Mouse (Mus musculus) retina, postnatal 1 day (tissue): ENCODE data around the gene Fndc7.
"Not testable (repeated sequence)": the region's sequence is repeated elsewhere in the genome, so short reads cannot be mapped to it uniquely, and the experiment has no call there.

Experiments used
- DNase-seq: peaks from one replicate; pipeline ENCODE4 v3.0.0-alpha.2; 2012

Fndc7 gene

DNA sequence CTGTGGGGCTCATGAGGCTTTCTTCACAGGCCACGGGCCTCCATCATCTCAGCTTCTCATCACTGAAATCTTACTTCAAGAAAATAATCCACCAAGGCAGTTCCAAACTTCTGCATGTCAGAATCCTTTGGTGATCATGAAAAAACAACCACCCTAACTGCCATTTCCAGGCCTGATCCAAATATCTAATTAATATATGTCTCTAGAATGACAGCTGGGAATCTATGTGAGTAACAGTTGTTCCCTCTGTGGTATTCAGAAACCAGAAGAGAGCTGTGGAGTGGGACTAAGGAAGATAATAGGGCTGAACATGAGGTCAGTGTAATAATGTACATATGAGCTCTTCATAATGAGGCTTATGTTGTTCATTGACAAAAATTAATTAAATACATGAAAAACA is 36.5 kb downstream of the Fndc7 start:
- no peak for DNase-seq

DNA sequence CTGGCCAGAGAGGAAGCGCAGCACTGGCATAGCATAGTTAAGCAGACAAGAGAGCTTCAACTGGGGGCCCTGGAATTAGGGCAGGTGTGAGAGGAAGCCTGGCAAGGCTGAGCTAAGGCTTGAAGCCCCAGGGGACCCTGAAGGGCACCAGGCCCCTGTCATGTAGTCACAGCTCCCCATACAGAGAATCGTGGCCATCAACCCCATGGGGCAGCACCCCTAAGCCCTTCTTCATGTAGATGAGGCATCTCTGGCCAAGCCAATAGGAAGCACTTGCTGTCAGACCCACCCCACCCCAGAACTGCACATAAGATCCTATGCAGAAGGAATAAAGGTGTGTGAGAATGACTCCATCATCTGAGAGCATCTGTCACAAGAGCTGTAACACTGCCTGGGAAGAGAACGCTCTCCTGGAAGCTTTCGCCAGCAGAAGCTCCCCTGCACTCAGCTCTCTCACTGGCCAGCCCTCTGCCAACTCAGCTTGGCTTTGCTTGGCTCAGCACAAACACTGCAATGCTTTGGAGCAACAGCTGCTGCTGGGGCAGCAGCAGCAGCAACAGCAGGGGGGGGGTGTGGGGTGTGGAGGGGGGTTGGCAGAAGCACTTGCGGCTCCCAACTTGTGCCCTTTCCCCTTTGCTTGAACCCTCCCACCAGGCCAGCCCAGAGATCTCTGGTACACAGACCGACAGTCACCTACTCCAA is 37.7 kb downstream of the Fndc7 start:
- peak; percentile 24 for DNase-seq

DNA sequence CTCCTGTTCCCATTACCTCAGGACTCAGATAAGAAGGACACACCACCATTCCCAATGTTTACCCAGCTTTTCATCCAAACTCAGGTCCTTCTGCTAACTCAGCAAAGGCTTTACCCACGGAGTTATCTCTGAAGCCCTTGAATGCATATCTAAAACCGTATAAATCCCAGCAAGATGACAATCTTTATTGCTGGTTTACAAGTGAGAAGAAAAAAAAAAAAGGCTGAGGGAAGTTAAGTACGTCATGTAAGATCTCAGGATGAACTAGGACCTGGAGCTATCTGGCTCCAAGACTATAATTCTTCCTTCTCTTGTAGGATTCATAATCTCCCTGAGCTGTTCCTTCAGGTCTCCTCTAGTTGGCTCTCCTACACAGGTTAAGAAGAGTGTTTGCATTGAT is 38.3 kb downstream of the Fndc7 start:
- DNase-seq: no peak

DNA sequence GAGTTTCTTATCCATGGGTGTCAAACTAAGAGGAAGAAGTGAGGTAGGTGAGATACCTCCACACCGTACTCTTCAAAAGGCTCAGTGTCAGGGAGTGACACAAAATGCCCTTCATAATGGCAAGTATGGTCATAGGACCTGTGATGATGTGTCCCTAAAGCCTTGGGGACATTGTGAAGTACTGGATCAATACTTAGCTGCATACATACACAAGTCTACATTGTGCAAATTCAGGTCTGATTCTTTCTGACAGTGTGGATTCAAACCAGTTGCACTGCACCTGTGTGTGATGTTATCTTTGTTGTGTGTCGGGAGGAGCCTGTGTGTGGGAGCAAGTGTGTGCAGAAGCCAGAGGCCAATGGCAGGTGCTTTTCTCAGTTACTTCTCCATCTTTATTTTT is 38.7 kb downstream of the Fndc7 start:
- no peak for DNase-seq

DNA sequence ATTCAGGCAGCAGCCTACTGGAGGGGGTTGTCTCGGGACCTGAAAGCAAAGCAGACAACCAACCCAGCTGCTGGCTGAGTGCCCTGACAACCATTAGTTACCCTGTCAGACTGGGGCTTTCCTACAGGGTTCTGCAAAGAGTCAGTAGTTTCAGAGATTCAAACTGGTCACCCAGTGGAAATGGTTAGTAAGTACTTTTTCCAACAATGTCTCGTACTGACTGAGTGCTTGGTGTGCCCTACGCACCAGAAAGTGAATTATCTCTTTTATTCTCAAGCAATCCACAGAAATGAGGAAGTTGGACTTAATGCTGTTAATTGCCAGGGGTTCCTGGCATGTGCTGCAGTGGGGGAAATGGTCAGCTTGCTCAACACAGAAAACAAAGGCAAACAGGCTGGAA is 39.3 kb downstream of the Fndc7 start:
- DNase-seq: no peak

DNA sequence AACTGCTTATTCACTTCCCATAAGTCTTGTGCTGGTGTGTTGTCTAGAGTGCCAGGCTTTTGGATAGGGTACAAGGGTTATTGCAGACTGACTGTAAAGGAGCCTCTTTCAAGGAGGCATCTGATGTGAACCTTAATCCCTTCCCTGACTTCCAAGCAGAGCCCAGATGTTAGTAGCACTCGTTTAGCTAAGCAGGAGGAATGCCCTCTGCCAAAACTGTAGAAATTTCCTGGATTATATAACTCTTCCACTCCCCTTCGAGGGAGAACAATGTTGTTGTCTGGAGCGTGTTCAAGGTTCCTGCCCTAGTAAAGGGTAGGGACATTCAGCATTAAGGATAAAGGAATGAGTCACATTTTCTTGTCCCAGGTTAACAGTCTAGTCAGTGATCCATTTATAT is 43.2 kb downstream of the Fndc7 start:
- no peak for DNase-seq

DNA sequence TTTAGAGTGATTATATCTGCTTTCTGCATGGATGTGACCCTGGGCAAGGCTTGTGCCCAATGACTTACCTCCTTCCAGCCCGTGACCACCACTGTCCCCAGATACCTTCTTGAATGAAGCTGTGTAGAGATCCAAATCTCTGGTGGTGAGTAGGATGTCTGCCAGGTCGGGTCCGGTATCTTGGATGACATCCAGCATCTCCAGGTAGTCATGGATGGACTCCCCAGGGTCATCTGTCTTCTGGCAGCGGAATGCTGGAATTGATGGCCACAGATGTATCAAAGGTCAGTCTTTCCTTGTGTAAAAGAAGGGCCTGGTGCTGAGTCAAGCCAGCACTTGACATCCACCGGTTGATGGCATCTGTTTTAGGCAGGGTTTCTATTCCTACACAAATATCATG is 45.3 kb downstream of the Fndc7 start:
- DNase-seq: no peak

DNA sequence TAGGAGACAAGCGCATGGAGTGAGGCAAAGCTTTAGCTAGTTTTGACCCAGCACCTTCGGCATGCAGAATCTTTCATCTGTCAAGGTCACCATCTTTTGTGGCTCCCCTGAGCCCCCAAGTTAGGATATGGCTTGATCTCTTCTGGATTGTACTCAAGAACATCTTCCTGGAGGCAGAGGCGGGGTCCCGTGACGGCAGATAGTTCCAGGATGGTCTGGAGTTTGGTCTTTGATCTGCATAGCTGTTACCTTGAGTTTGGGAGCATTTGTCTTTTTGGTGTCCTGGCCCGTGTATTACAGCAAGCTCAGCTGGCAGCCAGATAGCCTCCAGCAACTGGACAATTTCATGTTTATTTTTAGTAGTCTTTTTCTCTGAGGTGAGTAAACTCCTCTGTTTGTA is 45.8 kb downstream of the Fndc7 start:
- no peak for DNase-seq

DNA sequence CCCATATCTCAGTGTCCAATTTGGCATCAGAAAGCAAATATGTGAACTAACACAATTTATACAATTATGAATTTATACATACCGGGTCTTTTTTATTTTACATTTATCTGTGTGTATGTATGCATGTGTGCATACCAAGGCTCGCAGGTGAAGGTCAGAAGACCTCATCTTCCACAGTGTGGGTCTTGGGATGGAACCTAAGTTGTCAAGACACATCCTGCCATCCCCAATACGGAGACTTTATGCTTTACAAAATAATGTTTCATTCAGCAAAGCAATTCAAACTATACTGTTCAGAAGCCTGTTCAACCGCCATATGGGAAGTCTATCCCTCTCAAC is 49.1 kb downstream of the Fndc7 start:
- no peak for DNase-seq

DNA sequence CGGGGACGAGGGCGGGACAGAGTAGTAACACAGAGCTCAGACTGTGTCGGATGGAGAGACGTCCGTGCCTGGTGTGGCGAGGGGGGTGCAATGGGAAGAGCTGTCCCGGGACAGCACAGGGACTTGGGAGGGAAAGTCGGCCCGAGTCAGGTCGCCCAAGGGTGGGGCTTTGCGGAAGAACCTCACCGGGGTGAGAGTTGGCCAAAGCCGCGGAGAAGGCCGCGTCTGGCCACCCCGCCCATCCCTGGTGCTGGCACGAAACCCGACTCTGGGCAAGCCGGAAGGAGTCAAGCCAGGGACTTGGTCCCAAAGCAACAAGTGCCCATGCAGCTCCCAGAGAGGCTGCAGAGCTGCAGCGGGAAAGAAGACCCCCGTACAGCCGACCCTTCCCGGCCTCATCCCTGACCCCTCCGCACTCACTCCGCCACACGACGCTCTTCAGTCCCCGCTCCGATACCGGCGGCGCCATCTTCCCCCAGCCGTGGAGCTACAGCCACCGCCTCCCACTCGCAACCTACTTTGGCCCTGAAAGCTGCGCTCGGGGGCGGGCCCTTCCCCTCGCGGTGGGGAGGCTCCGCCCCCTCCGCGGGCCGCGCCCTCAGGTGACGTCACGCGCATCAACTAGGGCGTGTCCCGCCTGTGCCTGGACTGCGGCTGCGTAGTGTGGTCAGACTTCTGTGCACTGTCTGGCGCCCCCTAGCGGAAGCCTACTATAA is 49.6 kb downstream of the Fndc7 start, which contains the start of gene Stxbp3:
Stxbp3 (minus strand) TSS at position 527 of the 716 bp plus-strand sequence.
- peak; percentile 97 for DNase-seq

DNA sequence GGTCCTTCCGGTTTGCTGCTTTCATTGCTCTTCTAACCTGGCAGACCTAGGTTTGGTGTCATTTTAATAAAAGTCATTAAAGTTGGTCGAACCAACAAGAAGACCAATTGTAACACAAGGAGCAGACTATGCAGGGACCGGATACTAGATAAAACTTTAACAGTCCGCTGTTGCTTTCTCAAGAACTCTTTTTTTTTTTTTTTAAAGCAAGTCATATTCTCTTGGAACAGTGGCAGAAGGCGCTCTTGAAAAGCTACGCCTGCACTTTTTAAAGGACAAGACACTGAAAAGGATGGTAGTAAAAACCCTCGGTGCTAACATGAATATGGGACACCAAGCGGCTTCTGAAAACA is 50.2 kb downstream of the Fndc7 start:
- DNase-seq: no peak

DNA sequence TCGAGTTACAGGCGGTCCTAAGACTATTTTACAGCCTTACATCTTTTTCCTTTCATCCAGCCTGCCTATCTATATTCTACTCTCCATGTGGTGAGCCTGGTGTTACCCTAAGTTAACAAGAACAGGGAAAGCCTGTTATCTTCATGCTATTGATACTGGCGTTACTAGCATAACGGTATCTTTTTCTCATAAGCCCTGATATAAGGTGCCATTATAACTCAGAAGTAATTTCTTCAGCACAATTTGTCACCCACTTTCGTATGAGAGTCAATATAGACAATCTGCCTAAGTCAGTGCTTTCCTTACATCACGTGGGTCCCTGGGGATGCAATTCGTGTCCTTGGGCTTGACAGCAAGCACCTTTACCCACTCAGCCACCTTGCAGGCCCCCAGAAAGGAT is 50.8 kb downstream of the Fndc7 start:
- DNase-seq: no peak

DNA sequence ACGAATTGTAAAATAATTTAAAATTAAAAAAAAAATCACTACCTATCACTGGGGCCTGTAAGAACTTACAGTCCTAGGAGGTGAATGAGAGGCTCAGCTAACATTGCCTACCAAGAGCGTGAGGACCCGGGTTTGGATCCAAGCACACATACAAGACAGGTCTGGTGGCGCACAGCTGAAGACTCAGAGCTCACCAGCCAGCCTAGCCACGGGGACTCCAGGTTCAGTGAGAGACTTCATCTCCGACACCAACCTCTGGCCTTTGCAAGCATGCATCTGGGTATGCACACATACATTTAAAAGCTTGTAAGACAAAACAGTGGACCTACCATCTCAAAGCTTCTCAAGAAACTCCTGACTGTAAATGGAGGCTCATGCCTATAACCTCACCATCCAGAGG is 52.9 kb downstream of the Fndc7 start:
- no peak for DNase-seq

DNA sequence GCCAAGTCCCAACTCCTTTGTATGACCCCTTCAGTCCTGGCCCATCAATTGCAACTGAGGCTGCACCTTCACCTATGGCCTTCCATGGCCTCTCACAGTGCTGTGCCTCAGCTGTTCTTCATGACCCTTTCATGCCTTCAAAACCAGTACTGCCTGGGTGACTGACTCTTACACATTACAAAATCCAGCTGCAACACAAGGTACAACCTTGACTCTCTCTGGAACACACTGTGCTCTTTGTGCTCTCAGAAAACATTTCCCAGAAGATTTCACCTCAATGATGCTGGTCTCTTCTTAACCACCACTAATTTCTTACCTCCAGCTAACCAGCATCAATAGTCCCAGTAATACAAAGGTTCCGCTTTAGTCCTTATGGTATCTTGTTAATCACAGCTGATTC is 56.1 kb downstream of the Fndc7 start:
- not testable (repeated sequence) for DNase-seq

DNA sequence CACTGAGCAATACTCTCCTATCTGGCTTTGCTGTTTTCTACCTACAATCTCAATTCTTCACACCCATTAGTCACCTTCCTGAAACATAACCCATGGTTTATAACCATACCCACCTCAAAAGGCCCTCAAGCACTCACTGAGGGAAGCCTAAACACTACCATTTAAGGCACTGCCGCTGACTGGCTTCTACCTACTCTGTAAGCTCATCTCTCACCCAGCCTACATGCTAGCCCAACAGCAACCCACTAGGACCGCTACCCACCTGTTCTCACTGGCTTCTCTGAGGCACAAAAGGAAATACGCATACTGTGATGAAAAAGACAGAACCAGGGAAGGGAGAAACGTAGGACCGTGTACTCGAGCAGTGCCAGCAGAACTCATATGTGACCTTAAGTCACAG is 58.1 kb downstream of the Fndc7 start:
- DNase-seq: no peak

DNA sequence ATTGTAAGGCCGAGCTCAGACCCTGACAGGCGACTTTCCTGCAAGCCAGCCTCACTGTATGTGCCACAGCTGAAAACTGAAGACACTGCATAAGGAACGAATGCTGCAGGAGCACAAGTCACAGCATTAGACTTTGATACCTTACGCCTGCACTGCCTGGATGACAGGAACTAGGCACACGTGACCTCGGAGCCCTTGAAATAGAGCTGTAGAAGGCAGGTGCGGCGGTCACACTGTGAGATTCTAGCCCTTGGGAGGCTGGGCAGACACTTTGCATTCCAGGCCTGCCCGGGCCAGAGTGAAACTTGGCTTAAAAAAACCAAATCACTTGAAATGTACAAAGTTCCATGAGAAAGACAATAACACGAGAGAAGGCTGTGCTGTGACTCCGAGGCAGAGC is 59.3 kb downstream of the Fndc7 start:
- DNase-seq: no peak

DNA sequence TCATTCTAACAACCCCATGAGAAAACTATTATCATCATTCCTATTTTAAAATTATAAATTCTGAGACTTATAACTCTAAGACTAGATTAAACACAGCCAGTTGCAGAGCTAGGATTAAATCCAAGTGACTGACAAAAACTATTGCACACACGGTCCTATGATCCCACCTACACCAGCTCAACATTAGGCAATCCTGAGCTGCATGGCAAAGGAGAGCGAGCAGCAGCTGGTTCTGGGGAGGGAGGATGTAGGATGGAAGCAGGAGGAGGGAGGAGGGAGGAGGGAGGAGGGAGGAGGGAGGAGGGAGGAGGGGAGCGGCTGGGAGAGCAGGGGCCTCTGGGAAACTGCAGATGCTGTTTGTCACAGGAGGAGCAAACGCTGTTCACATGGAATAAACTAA is 74.2 kb downstream of the Fndc7 start:
- no peak for DNase-seq

DNA sequence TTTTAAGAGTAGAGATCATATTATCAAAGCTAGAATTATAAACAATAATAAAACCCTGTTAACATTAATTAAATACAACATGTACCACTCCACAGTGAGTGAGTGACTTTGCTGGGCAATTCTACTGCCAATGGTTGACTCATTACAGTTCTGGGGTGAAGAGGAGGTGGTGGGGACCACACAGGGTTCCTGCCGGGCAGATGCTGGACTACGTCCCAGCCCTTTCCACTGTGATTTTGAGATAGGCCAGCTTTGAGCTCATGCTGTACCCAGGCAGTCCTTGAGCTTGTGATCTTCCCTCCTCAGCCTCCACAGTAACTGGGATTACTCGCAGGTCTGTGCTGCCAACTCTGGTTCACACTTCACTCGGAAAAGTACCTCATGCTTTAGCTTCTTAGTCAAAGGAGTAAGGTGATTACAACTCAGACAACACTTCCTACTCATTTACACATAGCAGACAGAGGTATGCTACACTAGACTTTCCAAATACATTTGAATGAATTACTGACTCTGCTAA is 79.0 kb downstream of the Fndc7 start:
- no peak for DNase-seq

DNA sequence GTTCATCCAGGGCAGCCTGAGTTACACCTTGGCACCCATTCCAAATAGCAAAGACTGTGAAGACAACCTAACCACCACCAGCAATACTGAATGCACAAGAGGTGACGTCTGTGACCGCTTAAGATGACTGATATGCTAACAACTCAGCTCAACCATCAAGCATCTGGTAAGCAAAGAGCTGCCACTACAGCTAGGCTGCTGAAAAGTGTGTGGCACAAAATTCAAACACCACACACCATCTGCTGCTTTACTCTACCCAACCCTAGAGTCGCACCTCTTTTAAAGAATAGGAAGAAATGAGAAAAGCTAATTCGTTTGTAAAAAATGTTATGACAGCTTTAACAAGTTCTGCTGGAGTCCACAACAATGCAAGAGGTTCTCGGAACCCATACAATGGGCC is 84.2 kb downstream of the Fndc7 start:
- DNase-seq: no peak
